Mouse (Mus musculus): ENCODE data around the gene Pdcl2. TPM values are rescaled to one million over a fixed set of nuclear protein-coding genes. Genes with fewer than 3 reads are reported as not detected.

Gene Pdcl2
- total RNA-seq, 2 experiments from 2014 or later = not detected

DNA sequence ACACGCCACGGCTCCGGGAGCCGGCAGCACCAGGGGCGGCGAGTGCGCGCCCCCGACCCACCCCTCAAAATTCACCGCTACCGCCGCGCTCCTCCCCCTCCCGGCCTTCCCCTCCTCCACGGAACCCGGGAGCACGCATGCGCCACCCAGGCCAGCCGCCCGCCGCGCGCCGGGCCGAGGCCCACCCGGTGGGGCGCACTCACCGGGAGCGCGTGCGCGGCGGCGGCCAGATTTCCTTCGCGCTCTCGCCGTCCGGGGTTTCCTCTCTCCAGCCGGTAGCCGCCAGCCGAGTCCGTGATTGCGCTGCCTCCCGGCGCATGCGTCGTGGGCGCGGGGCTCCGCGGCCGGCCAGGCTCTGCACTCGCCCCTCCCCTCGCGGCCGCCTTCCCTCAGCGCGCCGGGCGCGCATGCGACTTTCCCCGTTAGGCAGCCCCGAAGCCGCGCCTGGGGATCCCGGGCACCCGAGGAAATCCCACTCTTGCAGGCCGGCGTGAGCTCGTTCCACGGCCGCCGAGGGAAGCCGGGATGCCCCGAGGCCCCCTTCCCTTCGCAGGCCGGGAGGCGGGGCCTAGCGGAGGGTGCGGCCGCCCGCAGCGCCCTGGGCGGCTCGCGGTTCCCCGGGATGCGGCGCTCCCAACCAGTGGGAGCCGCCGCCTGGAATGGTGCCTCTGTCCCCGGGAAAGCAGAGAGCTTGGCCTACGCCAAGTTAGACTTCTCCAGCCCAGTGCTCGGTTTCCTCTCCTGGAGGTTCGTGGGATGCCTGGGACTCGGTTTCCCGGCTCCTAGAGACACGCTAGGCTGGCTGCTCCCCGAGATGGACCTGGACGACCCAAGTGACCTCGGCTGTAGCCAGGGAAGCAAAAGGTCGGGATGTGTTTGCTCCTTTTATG lies 26.3 kb downstream of the Pdcl2 start, which contains the start of gene Clock:
Gene Clock (minus strand): TSS at position 341 of the 890 bp plus-strand sequence.
- intact Hi-C loops (cut with DNase I) = loop anchor here (2.0 to 10.0 kb wide), 4 partner anchors 110 to 430 kb away; partner anchors contain the start of gene Srd5a3
- DNase-seq (ENCODE audit: low spot score in 2 of 2) = peak; percentile 92 to 93

DNA sequence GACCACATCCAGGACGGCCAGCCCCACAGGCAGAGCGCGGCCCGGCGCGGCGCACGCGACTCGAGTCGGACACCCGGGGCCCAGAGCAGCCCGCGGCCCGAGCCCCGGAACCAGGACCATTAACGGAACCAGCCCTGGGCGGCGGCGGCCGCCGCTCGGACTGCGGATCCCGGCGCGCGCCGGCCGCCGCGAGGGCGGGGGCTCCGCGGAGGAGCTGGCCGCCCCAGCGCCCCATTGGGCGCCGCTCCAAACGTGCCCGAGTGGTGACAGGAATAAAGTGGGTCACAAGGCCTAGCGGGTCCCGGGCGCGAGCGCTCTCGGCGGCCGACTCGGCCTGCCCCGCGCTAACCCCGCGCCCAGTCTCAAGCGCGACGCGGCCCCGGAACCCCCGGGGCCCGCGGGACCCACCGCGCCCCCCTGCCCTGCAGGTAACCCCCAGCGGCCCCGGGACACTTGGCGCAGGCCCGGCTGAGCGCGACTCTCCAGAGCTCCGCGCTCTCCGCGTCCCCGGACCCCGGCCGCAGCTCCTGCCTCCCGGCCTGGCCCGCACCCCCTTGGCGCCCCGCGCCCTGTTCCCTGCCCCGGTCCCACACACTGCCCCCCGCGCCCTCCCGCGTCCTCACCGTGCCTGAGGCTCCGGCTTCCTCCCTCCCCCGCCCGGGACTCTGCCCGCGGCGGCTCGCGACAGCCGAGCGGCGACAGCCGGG lies 27.1 kb downstream of the Pdcl2 start:
- intact Hi-C loops (cut with DNase I) = loop anchor here (2.0 to 10.0 kb wide), 4 partner anchors 111 to 429 kb away; partner anchors contain the start of gene Srd5a3
- DNase-seq (ENCODE audit: low spot score in 2 of 2) = peak; percentile 60 to 63

DNA sequence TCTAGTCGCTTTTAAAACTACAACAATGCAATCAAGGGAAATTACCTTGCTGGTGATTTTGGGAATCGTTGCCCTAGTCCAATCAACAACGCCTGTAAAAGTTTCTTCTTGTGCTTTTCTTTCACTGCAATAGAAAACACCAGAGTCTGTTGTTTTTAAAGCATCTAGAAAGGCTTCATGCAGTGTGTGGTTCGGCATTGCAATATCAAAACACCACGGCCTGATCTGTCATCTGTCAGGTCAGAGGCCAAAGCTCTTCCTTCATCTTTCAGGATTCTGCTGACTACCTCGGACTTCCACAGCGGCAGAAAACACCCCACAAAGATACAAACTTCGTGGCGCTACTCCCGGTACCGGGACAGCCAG lies 27.6 kb downstream of the Pdcl2 start:
- peak in 1 of 2 experiments; percentile 25 for DNase-seq (ENCODE audit: low spot score in 2 of 2)
- intact Hi-C loops (cut with DNase I) = loop anchor here (5.0 to 10.0 kb wide), 3 partner anchors 161 to 429 kb away; partner anchors contain the start of gene Srd5a3

DNA sequence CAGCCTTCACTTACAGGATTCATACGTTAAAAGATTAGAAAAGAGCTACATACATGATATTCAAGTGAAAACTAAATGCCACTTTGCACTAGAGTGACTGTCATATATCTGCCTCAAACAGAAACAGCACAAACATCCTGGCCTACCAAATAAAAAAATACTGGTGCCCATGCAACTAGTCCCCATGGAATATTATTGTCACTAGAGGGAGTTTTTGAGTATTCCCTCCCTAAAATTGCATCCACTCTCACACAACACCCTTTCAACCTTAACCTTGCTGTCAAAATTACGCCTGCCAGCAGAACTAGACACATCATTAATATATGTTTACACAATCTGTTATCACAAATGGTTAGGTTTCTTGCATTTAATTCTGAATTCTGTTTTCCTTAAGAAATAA lies 28.9 kb downstream of the Pdcl2 start:
- intact Hi-C loops (cut with DNase I) = loop anchor here (5.0 to 10.0 kb wide), 3 partner anchors 160 to 427 kb away; partner anchors contain the start of gene Srd5a3
- no peak for DNase-seq (ENCODE audit: low spot score in 2 of 2)

DNA sequence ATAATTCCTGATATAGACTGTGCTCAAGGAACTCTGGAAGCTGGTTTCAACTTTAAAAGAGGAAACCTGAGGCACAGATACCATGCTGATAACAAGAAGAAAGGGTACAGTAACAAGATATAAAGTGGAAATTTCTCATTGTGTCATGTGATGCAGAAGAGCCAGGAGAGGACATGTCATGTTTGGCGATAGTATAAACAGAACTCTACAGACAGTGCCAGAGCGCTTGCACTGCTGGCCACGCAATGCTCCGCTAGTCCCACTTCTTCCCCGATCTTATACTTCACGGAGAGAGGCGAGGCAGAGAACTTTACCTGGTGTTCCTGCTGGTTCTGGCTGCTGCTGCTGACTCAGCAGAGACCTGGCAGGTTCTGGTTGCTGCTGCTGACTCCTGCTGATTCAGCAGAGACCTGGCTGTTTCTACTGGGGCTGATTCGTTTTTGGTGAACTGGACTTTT lies 41.7 kb downstream of the Pdcl2 start:
- DNase-seq (ENCODE audit: low spot score in 2 of 2) = no peak
- intact Hi-C loops (cut with DNase I) = no loop called here

DNA sequence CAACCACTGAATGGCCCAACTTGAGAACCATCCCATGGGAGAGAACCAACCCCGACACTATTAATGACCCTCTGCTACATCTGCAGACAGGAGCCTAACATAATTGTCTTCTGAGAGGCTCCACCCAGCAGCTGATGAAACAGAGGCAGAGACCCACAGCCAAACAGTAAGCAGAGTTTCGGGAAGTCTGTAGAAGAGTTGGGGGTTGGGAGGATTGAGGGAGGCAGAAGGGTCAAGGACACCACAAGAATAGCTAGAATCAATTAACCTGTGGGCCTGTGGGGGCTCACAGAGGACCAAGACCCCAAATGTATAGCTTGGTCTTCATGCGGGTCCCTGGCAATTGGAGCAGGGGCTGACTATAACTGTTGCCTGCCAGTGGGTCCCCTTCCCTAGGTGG lies 42.7 kb downstream of the Pdcl2 start:
- DNase-seq (ENCODE audit: low spot score in 2 of 2) = no peak

DNA sequence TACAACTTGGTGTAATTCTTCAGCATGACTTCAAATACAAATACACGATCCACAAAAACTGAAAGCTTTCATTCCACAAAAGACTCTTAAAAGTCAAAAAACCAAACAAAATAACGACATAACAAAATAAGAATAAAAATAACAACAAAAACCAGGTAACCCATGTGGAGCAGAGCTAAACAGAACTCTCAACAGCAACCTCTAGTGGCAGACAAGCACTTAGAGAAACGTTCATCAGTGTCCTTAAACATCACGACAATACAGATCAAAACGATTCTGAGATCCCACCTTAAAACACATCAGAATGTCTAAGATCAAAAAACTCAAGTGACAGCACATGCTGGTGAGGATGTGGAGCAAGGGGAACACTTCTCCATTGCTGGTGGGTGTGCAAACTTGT lies 43.9 kb downstream of the Pdcl2 start:
- intact Hi-C loops (cut with DNase I) = no loop called here
- DNase-seq (ENCODE audit: low spot score in 2 of 2) = no peak

More for the DNA sequence above, 42.7 kb downstream of the Pdcl2 start:
- intact Hi-C loops (cut with DNase I) = no loop called here

DNA sequence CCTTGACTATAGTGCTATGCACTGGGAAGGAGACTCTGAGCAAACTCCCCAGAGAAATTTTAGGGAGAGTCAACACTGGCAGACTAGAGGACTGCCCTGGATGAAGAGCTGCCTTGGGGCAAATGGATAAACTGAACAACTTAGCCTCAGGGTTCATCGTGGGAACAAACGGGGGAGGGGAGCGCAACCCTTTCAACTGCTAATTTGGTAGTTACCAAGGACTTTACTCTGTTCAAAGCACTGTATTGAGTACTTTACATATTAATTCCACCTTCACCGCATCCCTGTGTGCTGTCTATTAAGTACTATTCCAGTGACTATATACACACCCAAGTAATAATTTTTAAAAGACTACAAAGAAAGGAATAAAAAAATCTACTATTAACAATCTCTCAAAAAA lies 45.3 kb downstream of the Pdcl2 start:
- intact Hi-C loops (cut with DNase I) = no loop called here
- no peak for DNase-seq (ENCODE audit: low spot score in 2 of 2)

DNA sequence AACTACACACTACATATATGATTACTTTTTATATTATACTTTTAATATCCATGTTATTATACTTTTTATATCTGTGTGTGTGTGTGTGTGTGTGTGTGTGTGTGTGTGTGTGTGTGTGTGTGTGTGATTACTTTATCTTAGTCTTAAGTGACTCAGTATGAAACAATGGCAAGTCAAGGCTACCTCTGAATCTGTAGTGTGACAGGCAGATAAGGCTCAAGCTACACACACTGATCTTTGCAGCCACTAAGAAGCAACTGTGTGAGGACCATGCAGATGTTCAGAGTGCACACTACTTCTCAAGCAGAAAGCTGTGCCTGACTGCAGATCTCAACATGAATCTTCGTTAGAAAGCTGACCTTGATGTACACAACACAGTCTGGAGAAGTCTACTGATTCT lies 47.1 kb downstream of the Pdcl2 start:
- intact Hi-C loops (cut with DNase I) = no loop called here
- DNase-seq (ENCODE audit: low spot score in 2 of 2) = no peak

DNA sequence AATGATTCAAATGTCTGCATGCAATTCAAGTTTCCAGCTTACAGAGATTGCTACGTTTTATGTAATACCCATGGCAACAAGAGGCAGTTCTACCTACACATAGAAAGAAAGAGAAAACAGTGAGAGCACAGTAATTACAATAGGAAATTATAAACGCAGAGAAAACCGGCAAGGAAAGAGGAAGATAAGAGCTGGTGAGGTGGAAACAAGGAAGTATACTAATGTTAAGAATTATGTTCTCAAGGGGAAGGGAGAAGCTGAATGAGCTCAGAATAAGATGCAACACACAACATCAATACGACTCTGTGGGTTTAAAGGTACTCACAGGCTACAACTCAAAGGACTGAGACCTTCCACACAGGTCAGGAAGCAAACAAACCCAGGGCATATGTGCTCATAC lies 56.0 kb downstream of the Pdcl2 start:
- peak in 1 of 2 experiments; percentile 8 for DNase-seq (ENCODE audit: low spot score in 2 of 2)
- intact Hi-C loops (cut with DNase I) = no loop called here

Other genes starting within 250 kb of the Pdcl2 start
- gene Srd5a3, start 190.9 kb downstream of the Pdcl2 start, total RNA-seq (2021) = 10 to 100 TPM; 18.8 to 20.2 TPM
- gene Tmem165, start 147.3 kb downstream of the Pdcl2 start, total RNA-seq (2021) = 10 to 100 TPM; 33.9 to 37.4 TPM
- 10 to 100 TPM; 54.5 to 56.3 TPM for gene Clock, start 26.4 kb downstream of the Pdcl2 start, total RNA-seq (2021)
- gene Nmu, start 32.6 kb upstream of the Pdcl2 start, total RNA-seq (2021) = not detected
- 1 to 10 TPM in 1 of 2 experiments, not detected in 1; 1.2 TPM for gene Gm7271, start 152.9 kb upstream of the Pdcl2 start, total RNA-seq (2021)
- 10 to 100 TPM; 54.2 to 54.9 TPM for gene Exoc1, start 198.2 kb upstream of the Pdcl2 start, total RNA-seq (2021)